Mouse (Mus musculus): ENCODE measurements around the gene Rgs7bp.

The Rgs7bp gene

DNA sequence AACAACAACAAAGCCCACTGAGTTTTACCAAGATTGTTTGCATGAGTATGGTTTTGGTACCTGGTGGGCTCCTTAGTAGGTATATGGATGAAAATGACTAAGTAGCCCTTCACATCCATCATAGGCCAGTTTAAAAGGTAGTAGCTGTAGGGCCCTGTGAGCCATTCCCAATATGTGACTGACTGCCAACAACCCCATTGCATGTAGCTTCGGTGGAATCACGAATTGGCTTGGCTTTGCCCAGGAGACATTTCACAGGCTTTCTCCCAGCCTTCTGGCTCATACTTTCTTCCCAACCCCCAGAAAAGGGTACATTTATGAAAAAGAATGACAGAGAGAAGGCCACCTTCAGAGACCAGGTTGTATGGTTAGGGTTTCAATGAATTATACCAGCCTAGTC is 45.8 kb downstream of the Rgs7bp start:
- DNase-seq (ENCODE audit: inconsistent ontology term), result no peak

DNA sequence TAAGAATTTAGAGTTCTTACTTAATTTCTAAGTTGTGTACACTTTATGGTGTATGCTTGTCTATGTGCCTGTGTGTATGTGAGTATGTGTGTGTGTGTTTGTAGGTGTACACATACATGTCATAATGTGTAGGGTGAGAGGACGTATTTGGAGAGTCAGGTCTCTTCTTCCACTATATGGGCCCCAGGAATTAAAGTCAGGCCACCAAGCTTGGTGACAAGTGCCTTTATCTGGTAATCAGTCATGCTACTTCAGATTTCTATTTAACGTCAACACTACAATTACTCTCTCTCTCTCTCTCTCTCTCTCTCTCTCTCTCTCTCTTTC is 51.9 kb downstream of the Rgs7bp start:
- DNase-seq (ENCODE audit: inconsistent ontology term), result no peak

DNA sequence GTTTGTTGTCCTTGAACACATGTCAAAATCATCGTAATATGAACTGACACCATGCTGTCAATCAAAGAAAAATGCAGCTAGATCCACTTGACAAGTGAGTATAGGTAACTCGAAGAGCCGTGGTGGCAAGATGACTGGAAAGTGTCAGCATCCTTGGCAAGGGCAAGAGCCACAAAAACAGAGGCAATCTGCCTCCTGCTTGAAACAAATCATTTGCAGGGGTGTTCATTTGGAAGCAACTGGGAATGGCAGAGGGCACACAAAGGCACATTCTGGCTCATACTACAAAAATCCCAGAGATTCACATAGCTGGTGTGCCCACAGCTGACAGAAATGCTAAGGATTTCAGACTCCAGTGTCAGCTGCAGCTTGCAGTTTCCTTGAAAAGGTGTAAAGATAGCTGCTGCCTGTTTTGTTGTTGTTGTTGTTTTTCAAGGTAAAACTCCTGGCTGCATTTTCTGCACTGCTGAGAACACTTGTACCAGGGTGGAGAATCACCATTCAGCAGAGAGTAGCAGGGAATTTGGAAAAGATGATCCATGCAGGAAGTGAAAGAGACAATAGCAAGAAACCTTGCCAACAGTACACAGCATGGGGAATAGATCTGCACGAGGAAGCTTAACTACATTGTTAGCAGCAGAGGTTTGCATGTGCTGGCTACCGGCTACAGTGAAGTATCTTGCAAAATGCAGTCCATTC is 52.4 kb downstream of the Rgs7bp start:
- peak; percentile 79 for DNase-seq (ENCODE audit: inconsistent ontology term)

DNA sequence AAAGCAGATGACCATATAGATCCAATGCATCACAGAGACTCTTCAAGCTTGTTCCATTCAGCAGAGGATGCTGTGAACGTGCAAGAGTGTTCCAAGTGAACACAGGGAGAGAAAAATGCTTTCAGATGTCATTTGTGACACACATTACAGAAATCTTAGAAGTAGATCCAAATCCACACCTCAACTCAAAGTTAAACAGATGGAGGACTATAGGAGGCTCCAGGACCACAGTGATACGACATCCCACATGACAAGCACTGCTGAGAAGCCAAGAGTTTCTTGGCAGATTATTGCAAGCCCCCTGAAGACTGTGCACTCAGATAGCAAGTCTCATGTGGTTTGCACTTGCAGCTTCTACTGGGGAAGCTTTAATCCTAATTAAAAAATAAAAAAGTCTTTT is 53.0 kb downstream of the Rgs7bp start:
- no peak for DNase-seq (ENCODE audit: inconsistent ontology term)

DNA sequence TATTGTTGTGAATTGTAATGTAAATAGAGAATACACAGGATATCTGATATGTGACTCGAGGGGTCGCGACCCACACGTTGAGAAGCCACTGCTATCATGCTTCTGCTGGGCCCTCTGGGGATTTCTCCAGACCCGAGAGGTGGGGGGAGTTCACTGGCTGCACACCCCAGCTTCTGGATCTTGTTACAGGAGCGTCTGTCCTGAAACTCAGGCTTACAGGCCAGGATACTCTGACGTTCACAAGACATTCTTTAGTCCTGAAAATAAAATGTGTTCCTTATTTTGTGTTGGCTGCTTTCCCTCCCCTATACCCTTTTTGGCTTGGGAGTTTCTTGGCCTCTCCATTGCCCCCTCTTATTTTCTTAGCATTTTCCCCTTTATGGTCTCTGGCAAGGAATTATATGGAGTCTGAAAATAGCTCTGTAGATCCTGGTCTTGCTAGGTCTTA is 65.9 kb downstream of the Rgs7bp start:
- DNase-seq (ENCODE audit: inconsistent ontology term), result no peak

DNA sequence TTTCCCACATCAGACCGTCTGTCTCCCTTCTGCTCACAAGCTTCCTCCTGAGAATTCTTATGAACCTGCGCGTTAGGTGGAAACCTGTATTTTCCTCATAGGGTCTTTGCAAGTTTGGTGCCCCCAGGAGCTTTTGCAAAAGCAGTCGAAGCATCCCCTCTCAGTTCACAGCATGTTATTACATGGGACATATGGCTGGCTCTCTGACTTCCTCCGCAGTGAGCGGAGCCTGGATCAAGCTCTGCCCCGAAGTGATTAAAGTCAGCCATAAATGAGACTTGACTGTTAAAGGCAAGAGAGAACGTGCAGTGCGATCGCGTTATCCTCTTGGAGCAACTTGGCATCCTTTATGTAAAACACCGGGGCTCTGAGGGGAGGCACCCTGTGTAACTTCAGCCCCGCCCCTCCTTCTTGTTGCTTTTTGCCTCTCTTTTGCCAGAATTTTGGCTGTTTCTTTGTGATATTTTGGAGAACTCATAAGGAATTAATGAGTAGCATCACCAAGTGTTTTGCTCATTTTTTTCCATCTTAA is 66.7 kb downstream of the Rgs7bp start:
- no peak for DNase-seq (ENCODE audit: inconsistent ontology term)

DNA sequence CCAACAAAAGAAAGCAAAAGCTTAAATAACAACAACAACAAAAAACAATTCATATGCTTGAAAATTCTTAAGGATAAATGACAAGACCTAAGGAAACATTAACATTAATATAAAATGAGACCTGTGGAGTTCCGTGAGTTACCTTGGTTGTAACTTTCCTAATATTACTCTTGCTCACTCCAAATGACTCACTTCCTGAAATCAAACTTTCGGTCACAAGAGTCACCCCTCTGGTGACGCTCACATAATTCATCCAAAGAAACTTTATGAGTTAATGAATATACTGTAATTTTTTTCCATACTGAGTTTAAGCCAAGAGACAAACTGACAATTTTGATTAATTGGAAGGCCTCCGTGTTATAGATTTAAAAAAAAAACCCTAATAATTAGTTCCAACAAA is 69.0 kb downstream of the Rgs7bp start:
- DNase-seq (ENCODE audit: inconsistent ontology term), result no peak

DNA sequence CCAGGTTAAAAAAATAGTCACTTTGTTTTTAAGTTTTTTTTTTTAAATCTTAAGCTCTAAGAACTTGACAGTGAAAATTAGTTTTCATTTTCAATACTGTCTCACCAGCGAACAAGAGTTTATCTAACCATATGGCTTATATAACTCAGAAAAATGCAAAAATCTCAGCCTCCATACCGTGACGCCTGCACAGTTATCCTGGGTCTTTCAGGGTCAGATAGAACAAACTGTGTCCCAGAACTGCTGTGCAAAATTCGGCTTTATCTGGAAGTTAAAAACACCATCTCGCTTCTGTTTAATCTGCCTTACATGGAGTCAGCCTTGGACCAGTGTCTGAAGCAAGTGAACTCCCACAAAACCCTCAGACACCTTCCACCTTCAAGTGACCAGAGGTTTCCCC is 70.7 kb downstream of the Rgs7bp start:
- DNase-seq (ENCODE audit: inconsistent ontology term), result no peak

DNA sequence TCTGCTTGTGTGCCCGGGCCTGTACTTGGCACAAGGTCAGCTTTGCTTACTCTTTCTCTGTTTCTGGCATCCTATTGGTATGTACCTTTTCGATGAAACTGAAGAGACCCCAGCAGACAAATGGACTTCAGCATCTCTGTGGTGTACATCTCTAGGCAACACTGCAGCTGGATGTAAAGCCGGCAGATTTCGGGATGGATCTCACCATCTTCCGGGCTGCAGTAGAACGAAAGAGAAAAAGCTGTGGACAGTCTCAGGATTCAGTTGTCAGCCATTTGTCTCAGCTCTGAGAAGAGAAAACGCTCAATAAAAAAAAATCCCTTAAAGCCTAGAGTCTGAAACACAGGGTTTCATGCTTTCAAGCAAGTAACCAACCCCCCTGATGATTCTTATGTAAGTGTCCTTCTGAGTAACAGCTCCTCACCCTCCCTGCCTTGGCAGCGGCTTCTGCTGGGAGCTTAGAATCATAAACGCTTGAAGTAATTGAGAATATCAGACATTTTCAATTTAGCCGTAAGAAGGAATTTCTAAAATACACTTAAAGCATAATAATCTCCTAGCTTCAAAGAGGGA is 71.9 kb downstream of the Rgs7bp start:
- no peak for DNase-seq (ENCODE audit: inconsistent ontology term)

DNA sequence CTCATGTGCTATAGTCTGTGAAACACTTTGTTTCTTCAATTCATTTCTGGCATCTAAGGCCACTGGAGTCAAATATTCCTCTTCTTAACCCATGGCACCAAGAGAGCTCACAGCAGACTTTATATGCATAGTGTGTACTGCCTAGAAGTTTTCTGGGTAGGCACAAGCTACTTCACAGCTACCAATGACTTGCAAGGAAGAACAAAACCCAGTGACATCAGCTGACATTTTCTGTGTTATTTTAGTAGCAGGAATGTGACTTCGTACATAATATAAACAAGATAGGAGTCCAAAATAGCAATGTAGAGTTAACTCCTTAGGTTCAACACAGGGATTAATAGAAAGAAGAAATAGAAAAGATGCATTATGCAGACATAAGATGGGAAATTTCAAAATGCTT is 76.6 kb downstream of the Rgs7bp start:
- DNase-seq (ENCODE audit: inconsistent ontology term), result no peak

DNA sequence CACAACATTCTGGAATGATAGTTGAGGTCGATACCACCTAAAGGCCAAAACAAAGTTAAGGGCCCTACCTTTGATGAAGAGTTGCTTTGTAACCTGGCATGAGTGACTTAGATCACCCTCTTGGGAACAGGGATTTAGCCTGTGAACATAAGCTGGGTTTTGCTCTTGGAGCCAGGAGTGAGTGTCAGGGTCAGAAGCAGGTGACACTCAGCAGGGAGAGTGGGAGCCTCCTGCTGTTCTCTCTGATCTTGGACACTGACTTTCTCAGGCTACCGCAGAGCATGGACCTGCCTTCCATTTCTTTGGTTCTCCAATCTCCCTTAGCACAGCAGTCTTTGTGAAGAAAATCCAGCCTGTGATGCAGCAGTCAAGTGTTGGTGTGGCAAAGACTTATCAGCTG is 87.2 kb downstream of the Rgs7bp start:
- no peak for DNase-seq (ENCODE audit: inconsistent ontology term)

DNA sequence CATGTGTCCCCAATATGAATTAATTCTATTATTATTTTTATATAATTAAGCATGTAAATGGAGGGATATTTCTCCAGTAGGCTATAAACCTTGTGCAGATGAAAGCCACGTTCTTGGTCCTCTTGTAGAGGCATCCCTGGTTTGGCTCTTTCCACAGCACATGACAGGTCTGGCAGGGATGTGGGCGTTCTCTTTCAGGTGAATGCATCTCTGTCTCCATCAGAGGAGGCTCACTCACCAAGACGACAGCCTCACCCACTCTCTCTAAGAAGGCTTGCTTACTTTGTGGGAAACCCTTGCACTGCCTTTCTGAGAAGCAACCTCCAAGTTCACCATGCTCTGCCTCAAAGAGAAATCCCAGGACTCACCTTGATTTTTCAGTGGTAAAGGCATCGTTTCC is 91.0 kb downstream of the Rgs7bp start:
- no peak for DNase-seq (ENCODE audit: inconsistent ontology term)

DNA sequence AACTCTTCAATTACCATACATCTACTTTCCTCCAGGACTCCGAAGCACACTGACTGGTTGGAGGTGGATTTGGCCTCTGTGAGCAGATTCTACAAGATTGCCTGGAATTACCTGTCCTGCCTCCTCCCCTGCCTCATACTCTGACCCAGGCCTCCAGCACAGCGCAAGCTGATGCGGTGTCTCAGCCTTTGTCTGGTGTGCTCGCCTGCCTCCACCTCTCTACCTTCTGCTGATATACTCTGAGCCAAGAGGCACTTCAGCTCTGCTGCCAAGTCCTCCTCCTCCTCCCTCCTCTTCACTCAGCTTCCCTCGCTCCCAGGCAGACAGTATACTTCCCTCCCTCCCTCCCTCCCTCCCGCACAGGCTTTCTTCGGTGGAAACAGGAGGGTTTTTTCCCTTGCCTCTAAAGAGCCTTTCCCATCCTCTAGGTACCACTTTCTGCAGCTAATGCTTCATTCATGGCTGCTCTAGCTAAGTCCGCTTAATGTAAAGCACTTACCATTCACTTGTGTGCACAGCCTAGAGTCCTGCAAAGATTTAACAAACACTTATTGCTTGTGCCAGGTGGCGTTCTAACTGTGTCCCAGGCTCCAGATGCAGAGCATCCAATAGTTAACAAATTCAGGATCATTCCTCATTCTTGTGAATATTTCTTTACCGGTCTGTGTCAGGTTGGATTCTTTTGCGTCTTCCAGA is 91.9 kb downstream of the Rgs7bp start:
- DNase-seq (ENCODE audit: inconsistent ontology term), result no peak

DNA sequence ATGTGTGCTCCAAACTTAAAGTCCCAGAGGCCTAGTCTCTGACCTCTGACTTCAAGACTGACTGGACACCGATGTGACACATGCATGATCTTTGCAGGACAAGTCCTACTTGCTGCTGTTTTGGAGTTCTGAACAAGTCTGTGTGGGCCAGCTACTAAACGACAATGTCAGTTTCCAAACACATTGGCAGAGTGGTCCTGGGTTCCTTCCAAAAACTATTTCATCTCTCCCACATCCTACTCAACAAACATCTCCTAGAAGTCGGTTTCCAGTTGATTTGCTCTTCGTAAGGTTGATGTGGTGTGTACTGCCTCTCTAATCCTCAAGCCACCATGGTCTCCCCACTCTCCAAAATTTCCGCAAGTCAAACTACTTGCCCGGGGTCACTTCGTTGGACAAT is 92.6 kb downstream of the Rgs7bp start:
- DNase-seq (ENCODE audit: inconsistent ontology term), result no peak

DNA sequence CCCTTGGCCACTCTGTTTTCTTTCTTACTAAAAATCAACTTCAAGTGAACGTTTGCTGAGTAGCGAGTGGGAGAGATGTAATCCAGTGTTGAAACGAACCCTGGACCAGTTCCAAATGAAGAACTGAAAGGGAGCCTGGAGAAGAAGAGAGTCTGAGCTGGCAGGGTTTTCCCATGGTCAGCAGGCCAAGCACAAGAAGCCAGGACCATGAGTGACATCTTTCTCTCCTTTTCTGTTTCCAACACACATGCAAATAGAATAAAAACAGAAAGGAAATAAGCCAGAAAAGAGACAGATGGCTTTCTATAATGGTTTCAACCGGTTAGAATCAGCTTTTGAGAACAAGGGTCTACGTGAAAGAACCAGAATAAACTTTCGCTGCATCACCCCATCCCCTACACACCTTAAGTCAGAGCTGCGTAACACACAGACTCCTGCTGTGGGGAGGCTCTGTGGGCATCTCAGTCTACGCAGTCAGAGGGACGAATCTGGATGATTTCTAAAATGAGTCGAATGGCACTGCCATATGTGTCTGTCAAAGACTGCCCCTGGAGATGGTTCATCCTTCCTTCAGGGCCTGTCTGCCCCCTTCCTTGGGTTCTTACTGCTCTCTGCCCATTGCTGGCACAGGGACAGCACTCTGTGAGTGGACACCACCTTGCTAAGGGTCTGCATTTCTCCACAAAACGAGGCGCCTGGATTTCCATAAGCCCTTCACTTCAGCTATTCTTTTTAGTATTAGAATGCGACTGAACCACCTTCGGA is 93.6 kb downstream of the Rgs7bp start:
- no peak for DNase-seq (ENCODE audit: inconsistent ontology term)

DNA sequence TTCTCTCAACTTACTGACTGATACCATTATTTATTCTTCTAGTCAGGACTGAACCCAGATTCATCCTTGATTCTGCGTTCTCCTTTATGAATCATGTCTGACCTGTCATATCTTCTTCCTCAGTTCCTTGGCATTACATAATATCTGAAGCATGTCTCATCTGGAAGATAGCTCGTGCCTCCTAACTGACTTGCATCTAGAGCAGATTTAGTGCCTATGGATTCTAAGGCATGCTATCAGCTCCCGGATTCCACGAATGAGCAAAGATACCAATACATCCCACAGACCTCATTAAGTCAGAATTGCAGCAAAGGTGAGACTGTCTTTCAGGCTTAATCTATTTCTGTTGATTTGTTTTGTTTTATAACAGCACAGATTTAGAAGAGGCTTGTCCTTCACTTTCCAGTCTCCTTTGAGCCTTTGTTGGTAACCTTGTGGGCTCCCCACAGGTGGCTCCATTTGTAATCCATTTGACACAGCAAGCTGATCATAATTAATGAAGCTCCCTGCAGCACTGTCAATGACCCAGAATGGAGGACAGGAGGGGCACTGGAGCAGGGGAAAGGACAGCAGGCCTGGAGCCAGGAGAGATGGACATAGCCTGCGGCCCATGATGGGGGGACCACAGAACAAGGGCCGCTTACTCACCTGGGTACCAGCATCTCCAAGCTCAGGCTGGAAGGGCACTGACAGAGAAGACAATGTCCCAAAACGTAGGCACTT is 94.4 kb downstream of the Rgs7bp start:
- DNase-seq (ENCODE audit: inconsistent ontology term), result no peak

DNA sequence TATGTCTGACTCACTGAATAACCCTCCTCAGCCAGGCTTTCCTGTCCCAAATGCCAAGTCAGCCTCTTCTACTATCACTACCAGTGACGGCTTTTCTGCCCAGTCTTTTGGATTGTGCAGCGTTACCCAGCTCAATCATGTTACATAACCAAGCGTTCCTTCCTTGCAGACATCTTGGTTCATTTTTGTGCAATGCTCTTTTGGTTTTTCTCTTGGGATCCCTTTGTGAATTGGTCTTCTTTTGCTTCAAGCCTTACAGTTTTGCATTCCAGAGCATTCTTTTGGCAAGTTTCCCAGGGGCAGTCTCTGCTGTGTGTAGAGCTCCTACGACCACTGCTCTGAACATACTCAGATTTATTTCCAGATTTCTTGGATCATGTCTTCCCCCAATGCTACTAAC is 95.0 kb downstream of the Rgs7bp start:
- DNase-seq (ENCODE audit: inconsistent ontology term), result no peak

DNA sequence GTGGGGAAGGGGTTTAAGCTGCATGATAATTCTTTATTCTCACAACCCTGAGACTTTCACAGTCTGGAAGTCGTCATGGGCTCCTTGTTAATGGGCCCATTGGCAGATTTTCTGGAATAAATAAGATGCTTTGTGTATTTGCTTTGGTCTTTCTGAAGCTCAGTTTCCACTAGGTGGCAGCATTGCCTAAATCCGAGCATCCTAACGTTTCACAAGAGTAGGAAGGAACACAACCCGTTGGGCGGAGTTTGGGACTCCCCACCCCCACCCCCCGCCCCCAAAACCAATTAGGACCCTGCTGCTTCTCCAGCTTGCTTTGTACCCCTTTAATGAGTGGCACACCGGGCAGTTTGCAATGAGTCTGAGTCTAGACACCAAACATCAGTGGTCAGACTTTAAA is 106.8 kb downstream of the Rgs7bp start:
- DNase-seq (ENCODE audit: inconsistent ontology term), result peak; percentile 80

DNA sequence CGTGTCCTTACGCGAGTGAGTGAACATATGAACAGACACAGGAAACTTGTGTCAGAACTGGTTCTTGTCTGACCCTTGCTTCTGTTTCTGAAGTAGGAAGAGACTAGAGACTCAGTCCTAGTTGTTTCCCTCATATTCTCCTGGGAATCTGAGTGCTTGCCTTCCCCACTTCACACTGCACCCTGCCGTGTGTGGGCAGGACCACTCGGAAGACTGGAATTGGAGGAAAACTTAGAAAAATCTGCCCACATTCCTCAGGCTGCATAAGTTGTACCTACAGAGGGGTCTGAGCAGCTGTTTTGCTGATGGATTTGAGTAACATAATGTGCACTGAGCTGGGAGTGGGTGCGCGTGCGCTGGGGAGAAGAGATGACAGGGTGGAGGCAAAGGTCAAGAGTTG is 114.2 kb downstream of the Rgs7bp start:
- DNase-seq (ENCODE audit: inconsistent ontology term), result no peak

DNA sequence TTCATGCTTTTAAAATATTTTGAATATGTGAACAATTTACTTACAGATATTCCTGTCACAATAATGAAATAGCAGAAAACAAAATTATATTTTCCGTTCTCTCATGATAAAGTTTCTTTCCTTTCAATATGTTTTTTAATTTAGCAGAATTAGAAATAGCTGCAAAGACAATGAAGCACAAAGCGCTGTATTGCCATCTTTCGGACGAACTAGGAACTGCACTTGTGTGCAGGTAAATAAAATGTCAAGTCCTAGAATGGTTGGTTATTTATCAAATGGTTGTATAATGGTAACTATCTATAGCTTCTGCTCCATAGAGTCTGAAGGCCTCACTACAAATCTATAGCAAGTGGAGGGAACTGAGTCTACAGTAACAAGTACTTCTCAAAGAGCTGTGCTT is 114.9 kb downstream of the Rgs7bp start:
- DNase-seq (ENCODE audit: inconsistent ontology term), result no peak

DNA sequence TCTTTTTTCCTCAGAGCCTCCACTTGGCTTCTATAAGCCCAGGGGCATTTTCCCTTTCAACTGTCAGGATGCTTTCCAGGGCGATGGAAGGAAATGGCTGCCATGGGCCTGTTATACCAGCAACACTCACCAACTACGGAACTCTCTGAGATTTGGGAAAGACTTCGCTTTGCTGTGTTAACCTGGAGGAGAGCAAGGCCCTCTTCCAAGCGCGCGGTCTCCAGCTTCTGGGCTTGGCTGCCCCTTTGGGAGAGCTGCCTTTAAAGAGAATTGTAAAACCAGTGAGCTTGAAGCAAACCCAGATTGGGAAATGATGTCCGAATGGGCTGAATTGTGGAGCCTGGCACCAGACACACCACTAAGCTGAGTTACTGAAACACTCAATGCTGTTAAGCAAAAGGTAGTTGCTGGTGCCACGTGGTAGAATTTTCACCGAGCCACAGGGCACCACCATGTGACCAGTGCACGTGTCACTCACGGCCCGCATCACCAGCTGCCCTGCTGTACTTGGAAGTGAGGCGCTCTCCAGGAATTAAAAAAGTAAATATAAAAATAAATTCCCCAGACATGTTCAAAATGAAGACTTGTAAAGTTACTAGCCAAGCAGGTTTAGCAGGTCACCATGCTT is 115.7 kb downstream of the Rgs7bp start:
- DNase-seq (ENCODE audit: inconsistent ontology term), result no peak
